Mouse (Mus musculus) small intestine, adult 2 months (tissue): ENCODE results near the gene Cyyr1.

Source experiments
- CTCF ChIP-seq: fragments of 200-500 bp; IDR thresholded peaks from 2 replicates; pipeline ENCODE4 v1.5.1; 2012; ENCODE audit warnings: low read depth, mild to moderate bottlenecking, control low read depth, inconsistent platforms, low read length, moderate library complexity, mixed read lengths; ENCODE audit not compliant: insufficient replicate concordance, insufficient read length; ENCODE audit errors: extremely low read depth
- POLR2A ChIP-seq: fragments of 200-500 bp; IDR thresholded peaks from 2 replicates; pipeline ENCODE4 v1.6.1; 2012; ENCODE audit warnings: low read depth, mild to moderate bottlenecking, control low read depth, inconsistent platforms, low read length, moderate library complexity

GRCm38 (mm10) chr16:85541023-85541422 is 12.2 kb downstream of the Cyyr1 start:
- TF ChIP-seq POLR2A (no peak), CTCF (no peak)
